In genomic region chr7:75730216-75730615, GRCm38 (mm10) we compare ENCODE assay signal across 35 mouse cellular contexts.
"Had no signal": no experiment of that assay in that cellular context is flagged by ENCODE, and none has a peak within 500 bp of the region (broad histone marks: within the 10 kb centered on the region; RNA-seq: fewer than 3 reads in every experiment).

No protein-coding gene starts in this region.

- ATAC-seq: hindbrain, embryonic 16.5 days; hindbrain, postnatal 0 days; inflammation-experienced regulatory T-cells, adult 6 months; intestine, embryonic 15.5 days; intestine, embryonic 16.5 days; intestine, postnatal 0 days had no signal

- H3K9me3 ChIP-seq: heart, embryonic 10.5 days; heart, embryonic 12.5 days; heart, embryonic 13.5 days; heart, embryonic 15.5 days; hindbrain, embryonic 10.5 days; hindbrain, embryonic 12.5 days; hindbrain, embryonic 13.5 days; hindbrain, embryonic 15.5 days; intestine, embryonic 15.5 days; kidney, embryonic 15.5 days had no signal

- DNase-seq: heart, postnatal 10 days; heart, postnatal 14 days; heart, postnatal 36 days; heart, postnatal 4 days; kidney, adult 11 months; kidney, adult 18-20 months; kidney, adult 2 months; kidney, adult 8-10 months; kidney, adult 9 months; kidney, postnatal 10 days; kidney, postnatal 14 days; kidney, postnatal 25 days; kidney, postnatal 36 days; kidney, postnatal 4 days; layer of hippocampus, adult 9-11 months; layer of hippocampus, postnatal 36 days had no signal

- H3K27me3 ChIP-seq: heart, embryonic 12.5 days; heart, embryonic 13.5 days; heart, embryonic 15.5 days; hindbrain, embryonic 12.5 days; hindbrain, embryonic 13.5 days; hindbrain, embryonic 15.5 days; intestine, embryonic 15.5 days; kidney, embryonic 15.5 days had no signal

- H3K4me2 ChIP-seq: heart, embryonic 11.5 days; heart, embryonic 12.5 days; heart, embryonic 13.5 days; heart, embryonic 15.5 days; hindbrain, embryonic 12.5 days; hindbrain, embryonic 13.5 days; hindbrain, embryonic 14.5 days; hindbrain, embryonic 15.5 days; intestine, embryonic 15.5 days; kidney, embryonic 15.5 days had no signal

- H3K27ac ChIP-seq: heart, embryonic 10.5 days; heart, embryonic 13.5 days; heart, embryonic 15.5 days; hindbrain, embryonic 10.5 days; hindbrain, embryonic 12.5 days; hindbrain, embryonic 13.5 days; hindbrain, embryonic 14.5 days; hindbrain, embryonic 15.5 days; hindbrain, postnatal 0 days; intestine, embryonic 15.5 days; kidney, embryonic 15.5 days; kidney, postnatal 0 days; layer of hippocampus, adult 2 months had no signal

- H3K4me3 ChIP-seq: heart, embryonic 10.5 days; heart, embryonic 12.5 days; heart, embryonic 13.5 days; heart, embryonic 15.5 days; hindbrain, embryonic 10.5 days; hindbrain, embryonic 12.5 days; hindbrain, embryonic 13.5 days; hindbrain, embryonic 15.5 days; intestine, embryonic 15.5 days; kidney, embryonic 15.5 days; layer of hippocampus, adult 2 months had no signal

- H3K9ac ChIP-seq: heart, embryonic 12.5 days; heart, embryonic 13.5 days; heart, embryonic 15.5 days; hindbrain, embryonic 12.5 days; hindbrain, embryonic 13.5 days; hindbrain, embryonic 14.5 days; hindbrain, embryonic 15.5 days; intestine, embryonic 15.5 days; kidney, embryonic 15.5 days had no signal

- H3K4me1 ChIP-seq: heart, embryonic 10.5 days; hindbrain, embryonic 10.5 days; hindbrain, embryonic 12.5 days; hindbrain, embryonic 13.5 days; hindbrain, embryonic 15.5 days; intestine, embryonic 15.5 days; kidney, embryonic 15.5 days had no signal
